Mouse (Mus musculus): ENCODE measurements around the gene Rasal1.

The Rasal1 gene

GRCm38 (mm10) chr5:120721005-120721404 lies 72.4 kb downstream of the Rasal1 start:
- no peak for DNase-seq (ENCODE audit: inconsistent ontology term)

DNA sequence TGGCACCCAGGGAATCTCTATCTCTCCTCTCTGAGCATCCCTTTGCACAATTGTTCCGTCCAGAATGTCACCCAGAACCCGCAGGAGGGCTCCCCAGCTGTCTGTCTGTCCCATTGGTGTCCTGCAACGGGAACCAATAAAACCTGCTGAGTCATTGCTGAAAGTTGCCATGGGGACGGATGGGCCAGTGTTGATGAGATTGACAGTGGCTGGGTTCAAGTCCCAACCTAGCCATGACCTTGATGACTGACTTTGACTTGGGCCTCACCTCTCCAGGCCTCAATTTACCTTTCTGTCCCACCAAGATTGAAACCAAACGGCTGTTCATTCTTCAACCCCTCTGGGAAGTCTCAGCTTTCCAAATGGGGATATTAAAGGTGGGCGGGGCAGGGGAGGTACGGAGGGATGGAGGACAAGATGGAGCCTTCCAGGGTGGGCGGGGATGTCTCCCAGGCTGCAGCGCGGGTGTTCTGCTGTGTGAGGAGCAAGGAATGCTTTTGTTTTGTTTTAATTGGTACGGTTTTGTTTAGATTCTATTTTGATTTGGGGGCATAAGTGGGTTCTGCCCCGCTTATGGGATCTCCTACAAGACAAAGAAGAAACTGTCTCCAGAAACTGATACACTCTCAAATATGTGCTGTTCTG lies 77.3 kb downstream of the Rasal1 start:
- no peak for DNase-seq (ENCODE audit: inconsistent ontology term)
